Mouse (Mus musculus) forebrain, embryonic 16.5 days (tissue): Measurements from ENCODE around the gene Scyl1. TPM values are rescaled to one million over a fixed set of nuclear protein-coding genes. Genes with fewer than 3 reads are reported as not detected.

Experiments
- ATAC-seq: fragments of 200-750 bp; cut with Nextera tagmentation; 2 replicates; pipeline ENCODE4 v1.8.0; 2017; ENCODE audit warnings: mild to moderate bottlenecking, moderate library complexity
- H3K27ac ChIP-seq: fragments of 300-500 bp; sonication (generic); 2 replicates; pipeline ENCODE4 v1.5.1; 2014; ENCODE audit warnings: low read length, control low read depth
- H3K27me3 ChIP-seq: fragments of 300-500 bp; sonication (generic); replicated peaks from 2 replicates; pipeline ENCODE4 v1.6.1; 2014; ENCODE audit warnings: low read length; ENCODE audit not compliant: control insufficient read depth, insufficient read depth
- H3K36me3 ChIP-seq: fragments of 300-500 bp; sonication (generic); 2 replicates; pipeline ENCODE4 v1.6.1; 2014; ENCODE audit not compliant: control insufficient read depth, insufficient read depth
- H3K4me1 ChIP-seq: fragments of 300-500 bp; sonication (generic); replicated peaks from 2 replicates; pipeline ENCODE4 v1.6.1; 2014; ENCODE audit warnings: low read length; ENCODE audit not compliant: control insufficient read depth, insufficient read depth
- H3K4me2 ChIP-seq: fragments of 300-500 bp; sonication (generic); 2 replicates; pipeline ENCODE4 v1.6.1; 2014; ENCODE audit warnings: mild to moderate bottlenecking, low read length, control low read depth
- H3K4me3 ChIP-seq: fragments of 300-500 bp; sonication (generic); replicated peaks from 2 replicates; pipeline ENCODE4 v1.5.1; 2014; ENCODE audit warnings: mild to moderate bottlenecking, low read length, control low read depth
- H3K9ac ChIP-seq: fragments of 300-500 bp; sonication (generic); replicated peaks from 2 replicates; pipeline ENCODE4 v1.6.1; 2014; ENCODE audit warnings: low read depth, low read length, control low read depth
- H3K9me3 ChIP-seq: fragments of 300-500 bp; sonication (generic); 2 replicates; pipeline ENCODE4 v1.6.1; 2016; ENCODE audit warnings: low read length; ENCODE audit not compliant: control insufficient read depth
- WGBS: fragments of 180-500 bp; shearing (Covaris S2); extraction: QIAGEN DNeasy Blood & Tissue Kit; methylation state at CpG from one replicate; pipeline ENCODE4 v1.1.7; 2014; 5-methylcytosine and 5-hydroxymethylcytosine counted together
- polyA plus RNA-seq: library from polyadenylated mRNA; unstranded; fragments of >200 nt; fragmentation: Nextera tagmentation; extraction: Ambion mirVana; gene quantifications from 2 replicates; pipeline ENCODE4 v1.2.1, GENCODE M21; 2015

Gene Scyl1
- polyA plus RNA-seq, 1 experiment from 2014 or later = 79.4 TPM

DNA sequence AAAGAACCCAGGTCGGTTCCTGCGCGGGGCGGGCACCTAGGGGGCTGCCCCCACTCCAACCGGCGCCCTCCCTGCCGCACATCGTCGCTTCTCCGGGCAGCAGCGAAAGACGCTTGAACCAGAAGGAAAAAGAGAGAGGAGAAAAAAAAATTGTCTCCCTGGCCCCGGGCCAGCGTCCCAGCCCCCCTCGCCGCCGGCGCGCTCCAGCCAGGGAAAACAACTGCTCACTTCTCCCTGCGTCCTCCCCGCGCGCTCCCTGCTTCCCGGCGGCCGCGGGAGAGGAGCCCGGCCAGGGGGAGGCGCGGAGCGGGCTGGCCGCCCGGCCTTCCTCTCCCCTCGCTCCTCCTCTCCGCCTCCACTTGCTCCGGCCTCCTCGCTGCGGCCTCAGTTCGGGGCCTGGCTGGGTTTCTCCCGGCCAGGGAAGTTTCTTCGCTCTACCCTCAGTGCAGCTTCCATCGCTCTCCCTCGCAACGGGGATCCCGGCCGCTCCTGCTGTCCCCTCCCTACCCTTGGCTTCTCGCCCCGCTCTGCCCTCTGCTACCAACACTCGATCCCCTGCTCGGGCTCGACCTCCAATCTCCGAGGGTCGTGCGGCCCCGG lies 29.5 kb downstream of the Scyl1 start:
- H3K9ac ChIP-seq = peak overlapping the region; percentile 82
- peak overlapping the region; percentile 64 for H3K4me3 ChIP-seq
- peak overlapping the region; percentile 99 for H3K4me2 ChIP-seq
- ATAC-seq = peak; percentile 70
- H3K27me3 ChIP-seq = 0 out of 2 replicates have a peak, but pooled peaks cover 4% of the 10 kb centered on the region
- peaks cover 46% of the 10 kb centered on the region for H3K4me1 ChIP-seq
- no peaks in the 10 kb centered on the region for H3K9me3 ChIP-seq
- WGBS = under 1% methylated on average over 37 of the region's 55 CpGs
- peak overlapping the region; percentile 89 for H3K27ac ChIP-seq
- no peaks in the 10 kb centered on the region for H3K36me3 ChIP-seq

DNA sequence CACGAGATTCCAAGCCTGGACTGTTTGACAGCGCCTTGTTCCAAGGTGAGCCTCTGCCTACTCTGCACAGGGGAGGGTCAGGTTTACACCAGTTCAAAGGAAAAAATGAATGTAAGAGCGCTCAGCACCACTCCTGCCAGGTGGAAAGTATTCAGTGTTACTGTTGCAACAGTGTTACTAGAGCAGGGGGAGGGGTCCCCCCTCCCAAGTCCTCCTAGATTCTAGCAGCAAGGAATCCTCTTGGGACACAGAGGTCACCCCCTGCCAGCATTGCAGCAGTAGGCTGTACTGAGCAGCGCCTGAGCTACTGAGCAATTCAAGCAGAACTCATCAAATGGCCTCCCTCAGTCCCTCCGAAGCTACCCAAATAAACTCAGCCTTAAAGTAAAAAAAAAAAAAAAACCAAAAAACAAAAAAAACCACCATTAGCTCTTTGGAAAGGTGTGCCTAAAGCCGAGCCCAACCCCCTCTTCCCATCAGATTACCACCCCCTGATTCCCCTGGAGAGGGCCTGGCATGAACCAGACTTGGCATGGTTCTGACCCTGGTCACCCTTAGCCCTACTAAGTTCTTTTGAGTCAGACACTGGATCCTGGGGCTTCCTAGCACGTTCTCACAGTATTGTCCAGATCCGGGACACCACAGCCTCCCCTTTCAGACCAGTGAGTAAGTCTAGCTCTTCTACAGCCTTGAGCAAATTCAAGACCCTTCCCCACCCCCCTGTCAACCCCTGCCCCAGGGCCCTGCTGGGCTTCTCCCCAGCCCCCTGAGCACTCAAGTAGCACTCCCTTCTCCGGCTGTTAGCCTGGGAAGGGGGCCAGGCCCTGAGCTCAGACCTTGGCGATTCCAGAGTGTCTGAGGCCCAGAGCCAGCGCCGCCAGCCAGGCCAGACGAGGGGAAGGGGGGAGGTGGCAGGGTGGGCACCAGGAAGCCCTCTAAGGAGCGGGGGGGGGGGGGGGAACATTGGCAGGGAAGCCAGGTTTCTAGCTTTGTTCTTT lies 30.6 kb downstream of the Scyl1 start, which contains the start of gene Ltbp3:
Gene Ltbp3, plus strand, starts transcription at position 585 of the 998 bp plus-strand sequence.
- 0 out of 2 replicates have a peak, but pooled peaks cover 4% of the 10 kb centered on the region for H3K27me3 ChIP-seq
- H3K9me3 ChIP-seq = no peaks in the 10 kb centered on the region
- H3K4me2 ChIP-seq = peak within 1 kb of the TSS; percentile 99
- H3K9ac ChIP-seq = peak within 1 kb of the TSS; percentile 82
- peak; percentile 80 for ATAC-seq
- H3K4me1 ChIP-seq = peaks cover 35% of the 10 kb centered on the region
- peak within 1 kb of the TSS; percentile 64 for H3K4me3 ChIP-seq
- 12% methylated on average over 13 of the region's 14 CpGs for WGBS
- no peaks in the 10 kb centered on the region for H3K36me3 ChIP-seq
- H3K27ac ChIP-seq = peak within 1 kb of the TSS; percentile 89

GRCm38 (mm10) chr19:5739446-5739845 lies 31.8 kb downstream of the Scyl1 start:
- no peak for ATAC-seq
- no peaks in the 10 kb centered on the region for H3K36me3 ChIP-seq
- H3K4me1 ChIP-seq = peaks cover 31% of the 10 kb centered on the region
- no peaks in the 10 kb centered on the region for H3K9me3 ChIP-seq
- 0 out of 2 replicates have a peak, but pooled peaks cover 2% of the 10 kb centered on the region for H3K27me3 ChIP-seq
- 59% methylated on average over 2 of the region's 2 CpGs for WGBS
- H3K4me3 ChIP-seq = no peak overlapping the region
- no peak overlapping the region for H3K9ac ChIP-seq
- no peak overlapping the region for H3K4me2 ChIP-seq
- no peak overlapping the region for H3K27ac ChIP-seq

GRCm38 (mm10) chr19:5734325-5734724 lies 36.9 kb downstream of the Scyl1 start:
- Histone ChIP-seq H3K27me3 (no peaks in the 10 kb centered on the region), H3K4me2 (no peak overlapping the region), H3K4me1 (peaks cover 21% of the 10 kb centered on the region), H3K9ac (no peak overlapping the region), H3K9me3 (no peaks in the 10 kb centered on the region), H3K27ac (no peak overlapping the region), H3K36me3 (no peaks in the 10 kb centered on the region), H3K4me3 (no peak overlapping the region)
- no peak for ATAC-seq
- 76% methylated on average over 9 of the region's 9 CpGs for WGBS

GRCm38 (mm10) chr19:5731264-5731978 lies 39.8 kb downstream of the Scyl1 start:
- 1% methylated on average over 47 of the region's 47 CpGs for WGBS
- Histone ChIP-seq H3K4me1 (peaks cover 42% of the 10 kb centered on the region), H3K9ac (peak overlapping the region; percentile 52), H3K36me3 (no peaks in the 10 kb centered on the region), H3K4me2 (peak overlapping the region; percentile 97), H3K27me3 (no peaks in the 10 kb centered on the region), H3K4me3 (peak overlapping the region; percentile 78), H3K27ac (no peak overlapping the region), H3K9me3 (no peaks in the 10 kb centered on the region)
- peak; percentile 73 for ATAC-seq

DNA sequence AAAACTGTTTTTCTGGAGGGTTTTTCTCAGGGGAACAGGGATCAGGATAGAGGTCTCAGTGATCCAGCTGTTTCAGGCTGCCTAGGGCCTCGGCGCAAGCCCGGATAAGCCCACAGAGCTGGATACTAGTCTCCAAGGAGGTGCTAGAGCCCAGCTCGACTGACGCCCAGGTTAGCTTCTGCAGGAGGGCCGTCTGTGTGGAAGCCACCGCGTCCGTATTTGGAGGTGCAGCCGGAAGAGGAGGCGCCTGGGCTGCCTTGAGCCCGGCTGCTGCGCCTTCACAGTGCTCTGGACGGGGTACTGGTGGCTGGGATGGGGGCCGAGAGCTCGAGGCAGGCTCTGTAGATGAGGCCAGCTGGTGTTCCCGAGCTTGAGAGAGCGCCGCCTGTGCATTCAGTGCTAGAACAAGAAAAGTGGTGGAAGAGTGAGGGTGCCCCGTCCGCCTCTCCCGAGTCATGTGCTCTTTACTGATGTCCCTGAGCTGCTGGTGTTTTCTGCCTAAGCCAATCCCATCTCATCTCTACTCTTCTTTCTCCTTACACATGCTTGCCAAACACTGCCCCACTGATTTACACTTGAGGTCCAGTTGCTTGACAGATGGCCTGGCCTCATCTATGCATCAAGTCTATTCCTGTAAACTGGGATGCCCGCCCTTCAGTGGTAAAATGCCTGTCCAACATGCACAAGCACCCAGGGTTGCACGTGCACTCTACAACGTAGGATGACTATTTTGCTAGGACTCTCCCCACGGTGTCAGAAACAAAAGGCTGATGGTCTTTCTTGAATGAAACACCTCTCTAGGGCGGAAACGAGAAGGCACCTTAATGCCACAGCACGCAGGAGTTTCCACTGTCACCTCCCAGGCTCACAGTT lies 40.7 kb downstream of the Scyl1 start:
- WGBS = 76% methylated on average over 29 of the region's 29 CpGs
- no peaks in the 10 kb centered on the region for H3K9me3 ChIP-seq
- H3K27me3 ChIP-seq = no peaks in the 10 kb centered on the region
- H3K36me3 ChIP-seq = no peaks in the 10 kb centered on the region
- no peak for ATAC-seq
- H3K4me1 ChIP-seq = peaks cover 51% of the 10 kb centered on the region
- peak overlapping the region; percentile 78 for H3K4me3 ChIP-seq
- H3K4me2 ChIP-seq = peak overlapping the region; percentile 97
- H3K9ac ChIP-seq = peak overlapping the region; percentile 52
- H3K27ac ChIP-seq = no peak overlapping the region

GRCm38 (mm10) chr19:5729444-5729815 lies 41.8 kb downstream of the Scyl1 start, which contains the start of gene Fam89b:
Fam89b (minus strand) TSS chr19:5729653.
- Histone ChIP-seq H3K27ac (peak within 1 kb of the TSS; percentile 91), H3K4me2 (peak within 1 kb of the TSS; percentile 100), H3K4me3 (peak within 1 kb of the TSS; percentile 86), H3K27me3 (no peaks in the 10 kb centered on the region), H3K9ac (peak within 1 kb of the TSS; percentile 99), H3K4me1 (peaks cover 60% of the 10 kb centered on the region), H3K36me3 (no peaks in the 10 kb centered on the region; the same call in 1 of the 2 replicates), H3K9me3 (no peaks in the 10 kb centered on the region)
- WGBS = 0% methylated on average over 37 of the region's 37 CpGs
- ATAC-seq = peak; percentile 88

DNA sequence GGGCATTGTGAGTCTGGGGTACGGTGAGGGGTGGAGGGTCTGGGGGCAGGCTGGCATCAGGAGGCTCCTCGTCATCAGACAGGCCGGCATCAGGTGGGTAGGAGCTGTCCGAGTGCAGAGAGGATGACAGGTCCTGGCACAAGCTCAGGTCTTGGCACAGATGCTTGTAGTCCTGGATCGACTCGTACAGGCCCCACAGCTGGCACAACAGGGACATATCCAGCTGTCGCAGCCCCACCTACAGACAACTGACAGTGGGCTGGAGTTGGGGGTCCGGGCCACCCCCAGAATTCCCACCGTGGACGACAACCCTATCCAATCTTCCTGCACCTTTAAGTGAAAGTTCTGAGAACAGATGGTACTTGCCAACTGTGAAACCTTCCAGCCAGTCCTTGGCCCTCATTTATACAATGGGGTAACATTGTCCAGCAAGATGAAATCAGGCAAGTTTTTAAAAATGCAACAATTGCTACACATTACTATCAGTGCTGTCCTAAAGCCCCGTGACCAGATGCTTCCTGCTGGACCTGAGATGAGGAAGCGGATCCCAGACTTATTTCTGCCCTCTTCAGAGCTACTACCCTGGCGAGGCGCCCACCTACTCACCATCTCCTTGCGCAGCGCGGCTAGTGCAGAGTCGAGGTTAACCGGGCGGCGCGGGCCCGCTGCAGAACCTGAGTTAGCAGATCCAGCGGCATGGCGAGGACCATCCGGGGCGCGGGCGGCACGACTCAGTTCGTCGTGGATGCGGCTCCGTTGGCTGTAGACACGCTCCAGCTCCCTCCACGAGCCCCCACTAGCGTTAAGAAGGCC lies 42.4 kb downstream of the Scyl1 start:
- Histone ChIP-seq H3K36me3 (no peaks in the 10 kb centered on the region; the same call in 1 of the 2 replicates), H3K4me1 (peaks cover 60% of the 10 kb centered on the region), H3K9me3 (no peaks in the 10 kb centered on the region), H3K4me2 (peak overlapping the region; percentile 100), H3K9ac (peak overlapping the region; percentile 99), H3K4me3 (peak overlapping the region; percentile 86), H3K27me3 (no peaks in the 10 kb centered on the region), H3K27ac (peak overlapping the region; percentile 91)
- WGBS = 5% methylated on average over 37 of the region's 37 CpGs
- ATAC-seq = peak; percentile 34
